Mouse (Mus musculus) frontal cortex, adult (tissue): ENCODE results near the gene Bdp1.

ENCODE experiments used
- ATAC-seq: cut with Nextera tagmentation; 2 replicates; pipeline ENCODE4 v1.9.2; 2017; ENCODE audit warnings: mild to moderate bottlenecking, moderate library complexity, mixed read lengths; ENCODE audit not compliant: low TSS enrichment

Gene Bdp1

GRCm38 (mm10) chr13:100001790-100002196 lies 102.1 kb downstream of the Bdp1 start:
- peak; percentile 96 for ATAC-seq

DNA sequence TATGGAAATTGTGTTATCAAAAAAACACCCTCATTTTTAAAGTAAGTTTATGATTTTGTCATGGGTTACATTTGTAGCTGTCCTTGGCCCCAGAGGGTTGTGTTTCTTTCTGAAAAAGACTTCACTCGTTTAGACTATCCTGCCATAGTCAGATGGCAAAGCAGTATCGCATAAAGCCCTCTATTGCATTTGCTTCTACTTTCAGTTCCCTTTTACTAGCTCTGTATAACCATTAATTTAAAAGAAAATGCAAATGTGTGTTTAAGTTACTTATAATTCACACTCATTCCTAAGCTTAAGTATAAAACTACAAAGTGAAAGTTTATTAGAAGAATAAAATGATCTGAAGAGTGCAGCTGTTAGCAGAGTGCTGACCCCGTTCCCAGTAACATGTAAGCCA lies 104.8 kb downstream of the Bdp1 start:
- ATAC-seq: no peak

DNA sequence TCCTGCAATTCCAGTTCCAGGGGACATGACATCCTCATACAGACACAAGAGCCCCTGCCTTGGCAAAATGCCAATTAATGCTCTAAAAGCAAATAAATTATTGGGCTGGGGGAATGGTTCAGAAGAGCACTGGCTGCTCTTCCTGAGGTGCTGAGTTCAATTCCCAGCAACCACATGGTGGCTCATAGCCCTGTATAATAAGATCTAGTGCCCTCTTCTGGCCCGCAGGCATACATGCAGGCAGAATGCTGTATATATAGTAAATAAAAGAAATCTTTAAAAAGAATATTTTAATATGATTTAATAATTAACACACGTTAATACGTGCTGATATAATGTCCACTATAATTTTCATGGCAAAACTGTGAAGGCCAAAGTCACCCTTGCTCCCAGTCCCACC lies 105.8 kb downstream of the Bdp1 start:
- no peak for ATAC-seq

DNA sequence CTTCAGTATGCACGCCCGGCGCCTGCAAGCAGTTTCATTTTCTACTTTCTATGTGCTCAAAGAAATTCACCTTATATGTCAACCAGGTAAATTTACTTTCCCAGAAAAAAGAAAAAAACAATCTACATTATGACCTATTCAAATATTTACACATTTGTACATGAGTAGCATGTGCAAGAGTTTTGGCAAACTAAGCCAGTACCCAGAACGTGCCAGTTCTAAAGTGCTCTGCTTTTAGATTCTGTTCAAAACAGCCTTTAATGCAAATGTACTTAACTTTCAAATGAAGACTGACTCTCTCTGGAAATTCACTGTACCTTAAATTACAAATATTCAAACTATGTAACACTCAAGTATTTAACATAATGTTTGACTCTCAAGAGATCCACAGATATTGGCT lies 114.3 kb downstream of the Bdp1 start:
- ATAC-seq: no peak

- no peak for ATAC-seq
These were observed 120.5 kb downstream of the Bdp1 start for GRCm38 (mm10) chr13:99983320-99983719.

DNA sequence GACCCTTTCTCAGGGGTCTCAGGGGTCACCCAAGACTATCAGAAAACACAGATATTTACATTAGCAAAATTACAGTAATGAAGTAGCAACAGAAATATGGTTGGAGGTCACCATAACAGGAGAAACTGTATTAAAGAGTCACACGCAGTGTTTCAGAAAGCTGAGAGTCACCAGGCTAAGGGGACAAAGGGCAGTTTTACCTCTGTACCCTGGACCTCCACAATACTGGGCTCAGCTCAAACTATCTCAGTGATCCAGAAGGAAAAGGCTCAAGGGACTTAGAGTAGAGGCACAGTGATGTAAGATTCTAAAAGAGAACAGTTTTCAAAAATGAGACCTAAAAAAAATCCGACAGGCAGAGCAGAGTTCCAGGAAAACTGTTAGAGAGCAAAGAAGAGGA lies 124.5 kb downstream of the Bdp1 start:
- ATAC-seq: peak; percentile 84

DNA sequence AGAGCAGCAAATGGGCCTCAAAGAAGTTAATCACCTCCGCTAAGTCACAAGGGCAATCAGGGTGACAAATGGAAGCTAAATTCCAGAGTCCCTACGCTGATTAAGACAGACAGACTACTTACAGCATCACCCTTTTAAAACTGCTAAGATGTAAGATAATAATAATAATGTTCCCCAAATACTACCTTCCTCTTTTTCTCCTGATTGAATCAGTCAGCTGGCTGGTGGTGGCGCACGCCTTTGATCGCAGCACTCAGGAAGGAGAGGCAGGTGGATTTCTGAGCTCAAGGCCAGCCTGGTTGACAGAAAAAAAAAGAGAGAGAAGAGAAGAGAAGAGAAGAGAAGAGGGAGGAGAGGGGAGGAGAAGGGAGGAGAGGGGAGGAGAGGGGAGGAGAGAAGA lies 133.8 kb downstream of the Bdp1 start:
- ATAC-seq: no peak
